Mouse (Mus musculus): ENCODE measurements around the gene Paip2b.
"Not testable (repeated sequence)": the region's sequence is repeated elsewhere in the genome, so short reads cannot be mapped to it uniquely, and the experiment has no call there.

Paip2b gene

DNA sequence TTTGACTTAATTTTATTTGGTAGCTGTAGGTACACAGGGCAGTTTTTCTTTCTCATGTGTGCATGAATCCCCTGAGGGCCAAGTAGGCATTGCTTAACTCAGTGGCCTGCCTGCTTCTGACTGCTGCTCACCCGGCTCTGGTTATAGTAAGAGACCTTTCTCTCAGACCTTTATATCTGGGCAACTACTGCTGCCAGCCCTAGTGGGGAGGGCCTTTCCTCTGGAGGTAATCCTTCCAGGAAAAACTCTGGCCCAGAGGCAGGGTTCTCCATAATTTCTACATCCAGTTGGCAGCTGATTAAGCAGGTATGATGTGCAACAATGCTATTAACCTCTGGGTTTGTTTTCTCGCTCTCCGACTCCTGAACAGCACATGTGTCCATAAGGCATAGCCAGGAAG, 28.7 kb downstream of the Paip2b start:
- no peak for ATAC-seq (ENCODE audit: insufficient number of reproducible peaks, low FRiP score, low TSS enrichment)

- ATAC-seq (ENCODE audit: insufficient number of reproducible peaks, low FRiP score, low TSS enrichment) = no peak
Measured at GRCm38 (mm10) chr6:83802033-83802432, 29.5 kb downstream of the Paip2b start.

DNA sequence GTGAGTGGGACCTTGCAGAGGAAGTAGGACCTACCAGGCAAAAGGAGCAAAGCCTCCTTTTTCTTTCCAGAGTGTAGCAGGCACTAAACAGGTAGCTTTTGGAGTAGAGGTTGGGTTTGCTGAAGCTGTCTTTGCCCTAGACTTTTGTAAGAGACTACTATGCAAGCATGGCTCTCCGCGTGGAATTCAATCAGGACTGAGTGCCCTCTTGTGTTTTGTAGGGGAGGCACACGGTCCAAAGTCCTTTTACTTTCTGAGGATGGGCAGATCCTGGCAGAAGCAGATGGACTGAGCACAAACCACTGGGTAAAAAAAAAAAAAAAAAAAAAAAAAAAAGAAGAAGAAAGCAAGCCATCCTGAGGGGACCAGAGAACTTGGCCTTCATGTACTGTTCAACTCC, 34.9 kb downstream of the Paip2b start:
- no peak for ATAC-seq (ENCODE audit: insufficient number of reproducible peaks, low FRiP score, low TSS enrichment)

DNA sequence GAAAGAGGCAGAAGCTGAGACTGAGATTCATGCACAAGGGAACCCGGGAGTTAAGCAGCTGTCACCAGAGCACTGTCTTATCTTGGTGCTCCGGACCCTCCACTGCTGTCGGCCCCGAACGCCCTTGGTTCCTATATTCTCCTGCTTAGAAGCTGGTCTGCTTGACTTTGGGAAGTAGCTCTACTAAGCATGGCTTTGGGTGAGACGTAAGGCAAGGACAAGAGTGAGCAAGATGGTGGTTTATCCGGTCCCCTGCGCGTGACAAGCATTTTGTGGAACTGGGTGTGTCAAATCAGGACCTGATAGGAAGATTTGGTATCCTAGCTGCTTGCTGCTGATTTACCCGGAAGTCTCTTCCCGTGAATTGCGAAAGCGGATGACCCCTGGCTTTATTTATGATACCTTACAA, 36.0 kb downstream of the Paip2b start:
- ATAC-seq (ENCODE audit: insufficient number of reproducible peaks, low FRiP score, low TSS enrichment) = no peak

- ATAC-seq (ENCODE audit: insufficient number of reproducible peaks, low FRiP score, low TSS enrichment) = peak; percentile 90
Measured at GRCm38 (mm10) chr6:83794760-83795296, 36.7 kb downstream of the Paip2b start, which contains the start of gene Nagk. Gene Nagk (plus strand): TSS chr6:83794982.

GRCm38 (mm10) chr6:83791251-83791890, 40.2 kb downstream of the Paip2b start:
- no peak for ATAC-seq (ENCODE audit: insufficient number of reproducible peaks, low FRiP score, low TSS enrichment)

DNA sequence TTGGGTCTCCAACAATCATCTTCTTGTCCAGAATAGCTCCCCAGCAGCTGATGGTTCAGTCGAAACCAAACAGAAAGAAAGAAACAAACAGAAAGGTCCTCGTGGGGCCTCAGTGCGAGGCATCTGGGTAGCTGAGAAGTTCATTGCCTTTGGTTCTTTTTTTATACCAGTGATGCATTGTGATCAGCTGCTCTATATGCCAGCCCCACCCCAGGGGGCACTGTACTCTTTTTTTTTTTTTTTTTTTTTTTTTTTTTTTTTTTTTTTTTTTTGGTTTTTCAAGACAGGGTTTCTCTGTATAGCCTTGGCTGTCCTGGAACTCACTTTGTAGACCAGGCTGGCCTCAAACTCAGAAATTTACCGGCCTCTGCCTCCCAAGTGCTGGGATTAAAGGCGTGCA, 41.0 kb downstream of the Paip2b start:
- ATAC-seq (ENCODE audit: insufficient number of reproducible peaks, low FRiP score, low TSS enrichment) = not testable (repeated sequence)

DNA sequence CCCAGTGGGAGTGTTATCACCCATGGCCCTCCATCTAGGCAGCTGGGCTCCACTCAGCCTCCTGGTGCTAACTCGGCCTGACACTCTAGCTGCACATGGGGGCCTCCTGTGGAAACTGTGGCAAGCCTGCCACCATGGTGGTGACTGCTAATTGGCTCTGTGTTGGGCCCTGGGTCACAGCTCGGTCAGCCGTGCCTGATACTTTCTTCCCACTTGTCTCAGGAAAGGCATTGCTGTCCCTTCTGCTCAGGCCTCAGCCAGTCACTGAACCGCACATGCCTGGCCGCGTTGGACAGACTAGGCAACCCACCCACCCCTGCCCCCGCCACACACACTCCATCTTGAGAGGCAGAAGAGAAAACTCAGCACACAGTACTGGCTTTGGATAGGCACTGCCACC, 43.0 kb downstream of the Paip2b start:
- ATAC-seq (ENCODE audit: insufficient number of reproducible peaks, low FRiP score, low TSS enrichment) = no peak

GRCm38 (mm10) chr6:83786426-83786825, 45.1 kb downstream of the Paip2b start:
- no peak for ATAC-seq (ENCODE audit: insufficient number of reproducible peaks, low FRiP score, low TSS enrichment)

- no peak for ATAC-seq (ENCODE audit: insufficient number of reproducible peaks, low FRiP score, low TSS enrichment)
Measured at GRCm38 (mm10) chr6:83779026-83779425, 52.5 kb downstream of the Paip2b start.

GRCm38 (mm10) chr6:83778306-83778705, 53.2 kb downstream of the Paip2b start:
- ATAC-seq (ENCODE audit: insufficient number of reproducible peaks, low FRiP score, low TSS enrichment) = no peak

- ATAC-seq (ENCODE audit: insufficient number of reproducible peaks, low FRiP score, low TSS enrichment) = peak; percentile 92
Measured at GRCm38 (mm10) chr6:83775638-83776293, 55.8 kb downstream of the Paip2b start, which contains the start of gene Tex261. Gene Tex261 (minus strand): TSS chr6:83775813.

DNA sequence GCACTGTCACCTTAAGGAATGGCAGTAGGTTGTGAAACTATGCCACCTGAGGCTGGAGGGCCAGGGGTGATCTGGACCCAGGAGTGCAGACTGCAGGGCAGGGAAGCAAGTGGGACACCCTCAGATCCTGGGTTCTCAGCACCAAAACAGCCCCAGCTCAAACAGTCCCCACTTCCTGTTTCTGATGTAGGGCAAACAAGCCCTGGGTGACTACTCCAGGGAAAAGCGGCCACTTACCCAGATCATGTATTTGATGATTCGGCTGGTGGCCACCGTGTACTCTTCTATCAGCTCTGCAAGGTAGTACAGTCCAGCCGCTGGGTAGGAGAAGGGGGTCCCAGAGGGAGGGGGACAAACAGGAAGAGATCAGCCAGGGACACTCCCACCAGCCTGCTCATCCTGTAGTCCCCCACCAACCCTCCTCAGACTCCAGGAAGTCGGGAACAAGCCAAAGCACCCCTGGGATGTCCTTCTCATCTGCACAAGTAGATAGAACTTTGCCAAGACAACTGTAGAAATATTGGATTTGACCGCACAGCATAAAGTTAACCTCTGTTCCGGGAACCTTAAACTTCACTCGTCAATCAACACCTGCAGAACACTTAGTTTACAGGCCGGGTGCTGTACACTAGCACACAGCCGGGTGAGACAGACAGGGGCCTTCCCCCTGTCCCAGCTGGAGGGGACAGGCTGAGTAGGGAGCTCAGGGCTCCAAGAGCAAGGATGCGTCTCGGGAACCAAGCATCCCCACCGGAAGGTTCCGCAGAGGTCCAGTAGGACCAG, 56.6 kb downstream of the Paip2b start:
- no peak; the same call in 1 of the 2 replicates for ATAC-seq (ENCODE audit: insufficient number of reproducible peaks, low FRiP score, low TSS enrichment)

- no peak for ATAC-seq (ENCODE audit: insufficient number of reproducible peaks, low FRiP score, low TSS enrichment)
Measured at GRCm38 (mm10) chr6:83774126-83774525, 57.4 kb downstream of the Paip2b start.

DNA sequence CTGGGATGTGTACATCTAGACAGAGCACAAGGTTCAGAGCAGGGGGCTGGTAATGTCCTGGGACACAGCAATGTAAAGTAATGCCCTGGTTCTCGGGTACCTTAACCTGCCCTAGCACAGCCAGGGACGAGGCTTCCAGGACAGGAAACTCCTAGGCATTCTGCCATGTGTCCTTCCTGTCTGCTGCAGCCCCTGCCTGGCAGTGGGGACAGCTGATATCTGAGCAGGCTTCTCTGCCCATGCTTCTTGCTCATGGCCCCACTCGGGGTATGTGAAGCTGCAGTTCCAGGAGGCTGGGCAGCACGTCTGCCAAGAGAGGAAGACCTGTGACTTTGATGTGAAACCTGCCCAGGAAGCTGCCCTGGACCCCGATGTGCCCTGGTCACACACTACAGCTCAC, 63.1 kb downstream of the Paip2b start:
- ATAC-seq (ENCODE audit: insufficient number of reproducible peaks, low FRiP score, low TSS enrichment) = no peak

- no peak for ATAC-seq (ENCODE audit: insufficient number of reproducible peaks, low FRiP score, low TSS enrichment)
Measured at GRCm38 (mm10) chr6:83766982-83767381, 64.6 kb downstream of the Paip2b start.

- no peak for ATAC-seq (ENCODE audit: insufficient number of reproducible peaks, low FRiP score, low TSS enrichment)
Measured at GRCm38 (mm10) chr6:83762880-83763431, 68.6 kb downstream of the Paip2b start.

- ATAC-seq (ENCODE audit: insufficient number of reproducible peaks, low FRiP score, low TSS enrichment) = no peak
Measured at GRCm38 (mm10) chr6:83762344-83762743, 69.2 kb downstream of the Paip2b start, which contains the start of gene Ankrd53. Gene Ankrd53 (plus strand): TSS chr6:83762644.

DNA sequence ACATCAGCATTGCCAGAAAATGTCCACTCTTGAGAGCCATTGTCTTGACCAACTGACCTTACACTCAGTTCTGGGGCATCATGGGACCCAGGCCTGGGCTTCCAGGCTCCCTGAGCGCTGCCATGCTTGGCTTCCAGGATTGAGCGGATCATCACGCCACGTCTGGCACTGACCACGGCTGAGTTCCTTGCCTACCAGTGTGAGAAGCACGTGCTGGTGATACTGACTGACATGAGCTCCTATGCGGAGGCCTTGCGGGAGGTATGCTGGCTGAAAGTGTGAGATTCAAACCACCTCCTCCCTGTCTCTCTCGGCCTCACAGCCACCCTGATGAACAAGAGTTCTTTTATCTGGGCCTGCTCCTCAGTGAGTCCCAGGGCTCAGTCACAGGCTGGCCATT, 75.5 kb downstream of the Paip2b start:
- no peak for ATAC-seq (ENCODE audit: insufficient number of reproducible peaks, low FRiP score, low TSS enrichment)
